ENCODE assay signal across 20 mouse cellular contexts in the genomic region with DNA sequence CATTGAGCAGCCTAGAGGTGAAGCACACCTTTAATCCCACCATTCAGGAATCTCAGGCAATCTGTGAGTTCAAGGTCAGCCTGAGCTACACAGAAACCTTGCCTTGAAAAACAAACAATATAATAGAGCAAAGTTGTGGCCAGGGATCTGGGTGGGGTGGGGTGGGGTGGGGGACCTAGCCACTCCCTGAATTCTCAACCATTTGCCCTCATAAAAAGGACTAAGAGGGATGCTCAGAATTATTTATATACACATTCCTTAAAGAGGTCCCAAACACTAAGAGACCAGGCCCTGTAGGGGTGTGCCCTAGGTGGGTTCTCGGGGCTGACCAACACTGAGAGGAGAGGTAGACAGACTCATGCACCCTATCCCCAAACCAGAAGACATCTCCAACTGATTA. TPM values are rescaled to one million over a fixed set of nuclear protein-coding genes. Genes with fewer than 3 reads are reported as not detected.
A peak's percentile ranks its signal among the peaks of the same experiment; 100 is the strongest.
DNase-seq lines count a peak whose midpoint lies in the region; ATAC-seq and TF ChIP-seq lines count a peak whose summit lies in the region.
"Had no signal": no experiment of that assay in that cellular context is flagged by ENCODE, and none has a peak within 500 bp of the region (broad histone marks: within the 10 kb centered on the region; RNA-seq: fewer than 3 reads in every experiment).

No protein-coding gene starts in this region.

- DNase-seq in heart, adult 18-20 months, result no peak
- no peak for DNase-seq in testis, postnatal 10 days (ENCODE audit: low spot score)
- peak; percentile 53 for DNase-seq in ZHBTc4 (ENCODE audit: low read depth, low spot score)
- DNase-seq in embryo, embryonic 11 days, result no peak
- DNase-seq in forebrain, embryonic 11.5 days (ENCODE audit: low spot score), result no peak
- DNase-seq: adrenal gland, postnatal 10 days; cerebellum, adult 9-11 months; forebrain, postnatal 0 days; heart, postnatal 10 days; kidney, postnatal 10 days; midbrain, embryonic 14.5 days; right cerebral cortex, postnatal 25 days had no signal

- peak overlapping the region; percentile 17; the same call in 1 of the 2 replicates for H3K27ac ChIP-seq in heart, embryonic 16.5 days (ENCODE audit: low read length)
- H3K27ac ChIP-seq in testis, adult 2 months (ENCODE audit: control insufficient read depth, insufficient read depth, low read depth, low read length), result no peak overlapping the region
- H3K27ac ChIP-seq in forebrain, embryonic 11.5 days (ENCODE audit: low read depth, low read length), result no peak overlapping the region
- H3K27ac ChIP-seq: embryonic facial prominence, embryonic 10.5 days; hindbrain, postnatal 0 days; neural tube, embryonic 12.5 days had no signal

- TF ChIP-seq CTCF in testis, adult 2 months (IDR thresholded peaks at IDR 0.05; ENCODE audit: control insufficient read depth, insufficient read depth, insufficient replicate concordance, low read depth, low read length), result no peak

- TF ChIP-seq POLR2A in testis, adult 2 months (IDR thresholded peaks at IDR 0.05; ENCODE audit: control insufficient read depth, low read depth, low read length), result no peak

- H3K9me3 ChIP-seq in heart, embryonic 16.5 days (replicated peaks; ENCODE audit: control insufficient read depth, low read length), result no peaks in the 10 kb centered on the region
- no peaks in the 10 kb centered on the region for H3K9me3 ChIP-seq in forebrain, embryonic 11.5 days (ENCODE audit: control insufficient read depth, low read length)
- H3K9me3 ChIP-seq: embryonic facial prominence, embryonic 10.5 days; forebrain, embryonic 10.5 days; neural tube, embryonic 12.5 days had no signal

- H3K4me3 ChIP-seq in heart, embryonic 16.5 days (ENCODE audit: low read length), result no peak overlapping the region
- H3K4me3 ChIP-seq in testis, adult 2 months (ENCODE audit: control insufficient read depth, low read depth, low read length), result peak overlapping the region; percentile 75
- no peak overlapping the region for H3K4me3 ChIP-seq in forebrain, embryonic 11.5 days (ENCODE audit: low read depth, low read length)
- H3K4me3 ChIP-seq: neural tube, embryonic 12.5 days had no signal

- no peak for ATAC-seq in heart, embryonic 16.5 days (replicated peaks; ENCODE audit: extremely low read depth, insufficient read depth, low FRiP score)
- ATAC-seq in forebrain, embryonic 11.5 days (replicated peaks; ENCODE audit: low FRiP score), result no peak
- ATAC-seq: forebrain, postnatal 0 days; hindbrain, postnatal 0 days; intestine, postnatal 0 days; lung, postnatal 0 days had no signal

- peaks cover 5% of the 10 kb centered on the region; the same call in 1 of the 2 replicates for H3K36me3 ChIP-seq in heart, embryonic 16.5 days (ENCODE audit: control insufficient read depth, insufficient read depth)
- H3K36me3 ChIP-seq in testis, adult 2 months (ENCODE audit: control insufficient read depth, insufficient read depth, low read length), result no peaks in the 10 kb centered on the region
- H3K36me3 ChIP-seq in forebrain, embryonic 11.5 days (ENCODE audit: control insufficient read depth, insufficient read depth, low read length), result no peaks in the 10 kb centered on the region
- H3K36me3 ChIP-seq: embryonic facial prominence, embryonic 10.5 days; forebrain, embryonic 10.5 days; neural tube, embryonic 12.5 days had no signal

- 96% methylated on average over 1 of the region's 1 CpGs for WGBS in heart, embryonic 16.5 days
- WGBS in forebrain, embryonic 11.5 days, result 83% methylated on average over 1 of the region's 1 CpGs

- no peak overlapping the region for H3K9ac ChIP-seq in heart, embryonic 16.5 days (ENCODE audit: low read length)
- no peak overlapping the region for H3K9ac ChIP-seq in forebrain, embryonic 11.5 days (ENCODE audit: low read length)
- H3K9ac ChIP-seq: forebrain, postnatal 0 days; neural tube, embryonic 12.5 days had no signal

- H3K27me3 ChIP-seq in heart, embryonic 16.5 days (ENCODE audit: control insufficient read depth, insufficient read depth, low read length), result no peaks in the 10 kb centered on the region
- no peaks in the 10 kb centered on the region for H3K27me3 ChIP-seq in testis, adult 2 months (ENCODE audit: control insufficient read depth, insufficient read depth, low read length)
- H3K27me3 ChIP-seq in forebrain, embryonic 11.5 days (ENCODE audit: control insufficient read depth, insufficient read depth, low read length), result no peaks in the 10 kb centered on the region; the same call in 1 of the 2 replicates
- H3K27me3 ChIP-seq: neural tube, embryonic 12.5 days had no signal

- peaks cover 6% of the 10 kb centered on the region; the same call in 1 of the 2 replicates for H3K4me1 ChIP-seq in heart, embryonic 16.5 days (ENCODE audit: control insufficient read depth, insufficient read depth, low read length)
- peaks cover 3% of the 10 kb centered on the region for H3K4me1 ChIP-seq in testis, adult 2 months (ENCODE audit: control insufficient read depth, insufficient read depth, low read length)
- peaks cover 3% of the 10 kb centered on the region; the same call in 1 of the 2 replicates for H3K4me1 ChIP-seq in forebrain, embryonic 11.5 days (replicated peaks; ENCODE audit: control insufficient read depth, insufficient read depth, low read length)
- H3K4me1 ChIP-seq: neural tube, embryonic 12.5 days had no signal

- no peak overlapping the region for H3K4me2 ChIP-seq in heart, embryonic 16.5 days (ENCODE audit: low read depth, low read length)
- H3K4me2 ChIP-seq in forebrain, embryonic 11.5 days (ENCODE audit: low read depth, low read length, severe bottlenecking), result no peak overlapping the region

RNA-seq across cellular contexts. Expression of a gene that starts 1.5 kb away (rescaled TPM):
- polyA plus RNA-seq in heart, embryonic 16.5 days (2015; fragmentation: Nextera tagmentation; extraction: Ambion mirVana), result 28.0 and 29.1 TPM in 2 replicates
- 10 to 100 TPM; 44.2 to 48.5 TPM for total RNA-seq in heart, adult 18-20 months (2021)
- polyA plus RNA-seq in testis, adult 2 months (2012; rRNA removed), result 143 and 161 TPM in 2 replicates
- 5.5 and 8.2 TPM in 2 replicates for polyA plus RNA-seq in forebrain, embryonic 11.5 days (2014; fragmentation: Nextera tagmentation; extraction: Ambion mirVana)
